Mouse (Mus musculus) megakaryocyte, embryonic 14.5 days (primary cell): ENCODE results near the gene Ifnar2.

Source experiments
- FLI1 ChIP-seq: IDR thresholded peaks from 2 replicates; pipeline ENCODE4 v1.6.1; 2012; ENCODE audit warnings: low read length, inconsistent platforms, mixed read lengths
- GATA1 ChIP-seq: IDR thresholded peaks from 3 replicates; pipeline ENCODE4 v1.6.1; 2012; ENCODE audit warnings: mixed read lengths, low read length, inconsistent platforms, borderline replicate concordance

DNA sequence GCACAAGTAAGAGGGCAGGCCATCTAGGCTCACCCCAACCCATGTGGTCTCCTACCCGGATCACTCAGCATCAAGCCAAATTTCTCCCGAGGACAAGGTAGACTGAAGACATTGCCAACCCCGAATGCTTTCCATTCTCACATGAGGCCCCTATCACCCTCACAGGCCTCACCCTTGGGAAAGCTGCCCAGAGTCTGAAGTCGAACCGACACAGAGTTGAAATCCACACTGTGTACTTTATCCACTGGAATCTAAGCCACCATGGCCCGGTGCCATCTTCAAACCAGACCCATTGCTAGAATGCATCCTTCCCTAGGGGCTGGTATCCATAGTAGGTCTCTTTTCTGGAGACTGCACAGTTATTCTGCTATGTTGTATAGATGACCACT, 74.9 kb downstream of the Ifnar2 start:
- no peak for TF ChIP-seq GATA1
- no peak for TF ChIP-seq FLI1
